Mouse (Mus musculus): Measurements from ENCODE around the gene Ogt. TPM values are rescaled to one million over a fixed set of nuclear protein-coding genes. Genes with fewer than 3 reads are reported as not detected.

Ogt gene
- polyA plus RNA-seq, 1 experiment, result 339 TPM

- TF ChIP-seq CTCF (IDR thresholded peaks at IDR 0.05; ENCODE audit: borderline replicate concordance, extremely low read depth, insufficient read depth, insufficient read length) (no peak), POLR2A (IDR thresholded peaks at IDR 0.05; ENCODE audit: borderline replicate concordance, extremely low read depth, insufficient read depth, insufficient read length, poor library complexity, severe bottlenecking) (no peak)
- no peak for DNase-seq (ENCODE audit: low read depth)
These were observed 5.4 kb downstream of the Ogt start for GRCm38 (mm10) chrX:101645286-101645685.

DNA sequence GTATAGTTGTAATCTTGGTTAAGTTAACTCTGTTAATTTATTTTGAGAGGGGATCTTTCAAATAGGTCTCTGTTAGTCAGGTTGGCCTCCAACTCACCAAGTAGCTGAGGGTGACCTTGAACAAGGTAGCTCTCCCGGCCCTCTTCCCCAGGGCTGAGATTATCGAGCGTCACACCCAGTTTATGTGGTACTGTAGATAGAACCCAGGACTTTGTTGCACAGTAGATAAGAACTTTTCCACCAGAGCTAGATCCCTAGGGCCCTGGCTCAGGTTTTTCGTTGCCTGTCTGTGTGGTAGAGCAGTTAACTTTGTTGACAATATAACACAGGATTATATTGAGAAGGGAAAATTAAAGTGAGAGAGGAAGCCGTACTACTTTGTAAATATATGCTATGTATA, 6.8 kb downstream of the Ogt start:
- TF ChIP-seq POLR2A (IDR thresholded peaks at IDR 0.05; ENCODE audit: borderline replicate concordance, extremely low read depth, insufficient read depth, insufficient read length, poor library complexity, severe bottlenecking) (no peak), CTCF (IDR thresholded peaks at IDR 0.05; ENCODE audit: borderline replicate concordance, extremely low read depth, insufficient read depth, insufficient read length) (no peak)

DNA sequence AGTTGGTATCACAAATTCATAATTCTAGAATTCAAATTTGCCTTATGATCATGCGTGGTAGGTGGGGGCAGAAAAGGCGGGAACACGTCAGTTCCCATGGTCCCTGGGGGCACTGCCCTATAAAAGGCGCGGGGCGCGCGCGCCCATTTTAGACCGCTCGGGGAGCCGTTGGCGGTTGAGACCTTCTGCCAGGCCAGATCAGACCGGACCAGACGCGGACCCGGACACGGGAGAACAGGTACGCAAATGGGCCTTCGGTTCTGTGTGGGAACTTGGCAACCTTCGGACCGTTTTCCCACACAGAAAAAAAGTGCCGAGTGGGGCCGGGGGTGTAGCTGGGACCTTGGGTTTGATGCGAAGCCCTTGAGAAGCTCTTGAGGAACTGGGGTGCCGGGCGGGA, 55.8 kb downstream of the Ogt start:
- TF ChIP-seq POLR2A (IDR thresholded peaks at IDR 0.05; ENCODE audit: borderline replicate concordance, extremely low read depth, insufficient read depth, insufficient read length, poor library complexity, severe bottlenecking), result no peak
- no peak for TF ChIP-seq CTCF (IDR thresholded peaks at IDR 0.05; ENCODE audit: borderline replicate concordance, extremely low read depth, insufficient read depth, insufficient read length)
- no peak for DNase-seq (ENCODE audit: low read depth)

More for the DNA sequence above, 6.8 kb downstream of the Ogt start:
- no peak for DNase-seq (ENCODE audit: low read depth)

DNA sequence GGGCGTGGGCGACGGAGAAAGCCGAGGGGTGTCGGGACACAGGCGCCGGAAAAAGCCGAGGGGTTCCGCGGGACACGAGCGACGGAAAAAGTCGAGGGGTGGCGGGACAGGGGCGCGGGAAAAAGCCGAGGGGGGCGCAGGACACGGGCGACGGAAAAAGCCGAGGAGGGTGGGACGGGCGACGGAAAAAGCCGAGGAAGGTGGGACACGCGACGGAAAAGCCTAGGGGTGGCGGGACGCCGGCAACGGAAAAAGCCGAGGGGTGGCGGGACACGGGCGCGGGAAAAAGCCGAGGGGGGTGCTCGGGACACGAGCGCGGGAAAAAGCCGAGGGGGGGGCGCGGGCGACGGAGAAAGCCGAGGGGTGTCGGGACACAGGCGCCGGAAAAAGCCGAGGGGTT, 57.7 kb downstream of the Ogt start:
- TF ChIP-seq POLR2A (IDR thresholded peaks at IDR 0.05; ENCODE audit: borderline replicate concordance, extremely low read depth, insufficient read depth, insufficient read length, poor library complexity, severe bottlenecking) (no peak), CTCF (IDR thresholded peaks at IDR 0.05; ENCODE audit: borderline replicate concordance, extremely low read depth, insufficient read depth, insufficient read length) (no peak)
- DNase-seq (ENCODE audit: low read depth), result no peak

GRCm38 (mm10) chrX:101698232-101698631, 58.4 kb downstream of the Ogt start:
- DNase-seq (ENCODE audit: low read depth), result no peak
- TF ChIP-seq CTCF (IDR thresholded peaks at IDR 0.05; ENCODE audit: borderline replicate concordance, extremely low read depth, insufficient read depth, insufficient read length), result no peak
- TF ChIP-seq POLR2A (IDR thresholded peaks at IDR 0.05; ENCODE audit: borderline replicate concordance, extremely low read depth, insufficient read depth, insufficient read length, poor library complexity, severe bottlenecking), result no peak

GRCm38 (mm10) chrX:101705111-101705510, 65.3 kb downstream of the Ogt start:
- no peak for DNase-seq (ENCODE audit: low read depth)
- no peak for TF ChIP-seq CTCF (IDR thresholded peaks at IDR 0.05; ENCODE audit: borderline replicate concordance, extremely low read depth, insufficient read depth, insufficient read length)
- no peak for TF ChIP-seq POLR2A (IDR thresholded peaks at IDR 0.05; ENCODE audit: borderline replicate concordance, extremely low read depth, insufficient read depth, insufficient read length, poor library complexity, severe bottlenecking)

DNA sequence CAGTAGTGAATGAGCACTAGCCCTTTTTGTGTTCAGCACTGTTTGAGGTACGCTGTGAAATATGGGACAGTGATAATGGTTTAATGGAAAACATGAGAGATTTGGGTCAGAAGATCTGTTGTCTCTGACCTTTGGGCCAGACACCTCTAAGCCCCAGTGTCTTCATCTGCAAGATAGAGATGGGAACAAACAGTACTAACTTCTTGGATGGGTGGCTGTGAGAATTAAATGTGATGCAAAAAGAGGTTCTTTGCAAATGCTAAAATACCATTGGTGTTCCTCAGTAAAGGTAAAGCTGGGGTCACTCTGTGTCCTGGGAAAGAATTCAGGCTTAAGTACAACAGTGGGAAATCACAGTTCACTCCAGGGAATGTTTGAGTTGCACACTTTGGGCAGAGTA, 80.5 kb downstream of the Ogt start:
- DNase-seq (ENCODE audit: low read depth), result no peak
- TF ChIP-seq POLR2A (IDR thresholded peaks at IDR 0.05; ENCODE audit: borderline replicate concordance, extremely low read depth, insufficient read depth, insufficient read length, poor library complexity, severe bottlenecking), result no peak
- no peak for TF ChIP-seq CTCF (IDR thresholded peaks at IDR 0.05; ENCODE audit: borderline replicate concordance, extremely low read depth, insufficient read depth, insufficient read length)

DNA sequence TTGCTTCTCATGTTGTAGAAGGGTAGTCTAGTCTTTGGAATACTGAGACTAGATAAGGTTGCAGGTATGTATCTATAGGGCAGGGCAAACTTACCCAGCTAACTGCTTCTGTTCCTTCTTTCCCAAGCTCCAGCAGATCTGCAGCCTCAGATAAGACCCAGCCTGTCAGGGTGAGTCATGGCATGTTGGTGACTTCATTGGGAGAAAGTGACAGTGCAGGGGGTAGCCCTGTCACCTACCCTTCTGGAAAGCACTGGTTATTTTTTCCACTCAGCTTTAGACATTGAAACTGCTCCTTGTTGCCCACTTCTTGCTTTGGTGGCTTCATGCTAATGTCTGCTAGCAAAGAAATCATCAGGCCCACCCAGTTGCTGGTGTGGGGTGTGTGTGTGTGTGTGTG, 90.2 kb downstream of the Ogt start:
- no peak for TF ChIP-seq CTCF (IDR thresholded peaks at IDR 0.05; ENCODE audit: borderline replicate concordance, extremely low read depth, insufficient read depth, insufficient read length)
- no peak for TF ChIP-seq POLR2A (IDR thresholded peaks at IDR 0.05; ENCODE audit: borderline replicate concordance, extremely low read depth, insufficient read depth, insufficient read length, poor library complexity, severe bottlenecking)
- DNase-seq (ENCODE audit: low read depth), result no peak

GRCm38 (mm10) chrX:101732644-101733043, 92.8 kb downstream of the Ogt start:
- DNase-seq (ENCODE audit: low read depth), result no peak
- TF ChIP-seq POLR2A (IDR thresholded peaks at IDR 0.05; ENCODE audit: borderline replicate concordance, extremely low read depth, insufficient read depth, insufficient read length, poor library complexity, severe bottlenecking) (no peak), CTCF (IDR thresholded peaks at IDR 0.05; ENCODE audit: borderline replicate concordance, extremely low read depth, insufficient read depth, insufficient read length) (no peak)

- no peak for DNase-seq (ENCODE audit: low read depth)
These were observed 93.4 kb downstream of the Ogt start for GRCm38 (mm10) chrX:101733288-101733687.

DNA sequence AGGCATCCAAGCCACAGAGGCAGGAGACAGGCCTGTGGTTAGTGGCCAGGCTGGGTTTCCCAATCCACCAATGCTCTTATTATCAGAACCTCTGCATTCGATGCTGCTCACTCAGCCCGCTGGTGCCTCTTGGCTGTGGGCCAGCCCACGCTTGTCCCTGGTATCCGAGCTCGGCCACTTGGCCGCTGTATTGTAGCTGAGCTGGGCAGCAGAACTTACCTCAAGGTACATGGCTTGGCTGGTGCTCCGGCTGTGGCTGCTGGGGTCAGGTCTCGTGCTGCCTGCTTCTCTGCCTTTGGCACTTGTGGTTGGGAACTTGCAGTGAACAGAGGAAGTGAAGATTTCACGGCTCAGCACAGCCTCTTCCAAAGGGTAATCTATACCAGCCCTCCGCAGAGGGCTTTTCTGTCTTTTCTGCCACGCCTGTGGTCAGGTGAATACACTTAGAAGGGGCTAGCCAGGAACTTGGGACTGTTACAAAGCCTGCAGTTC, 94.0 kb downstream of the Ogt start, which contains the start of gene Cxcr3:
Cxcr3 (minus strand) TSS at position 442 of the 492 bp plus-strand sequence.
- peak; percentile 24 for DNase-seq (ENCODE audit: low read depth)

More at GRCm38 (mm10) chrX:101733288-101733687, 93.4 kb downstream of the Ogt start:
- TF ChIP-seq POLR2A (IDR thresholded peaks at IDR 0.05; ENCODE audit: borderline replicate concordance, extremely low read depth, insufficient read depth, insufficient read length, poor library complexity, severe bottlenecking) (no peak), CTCF (IDR thresholded peaks at IDR 0.05; ENCODE audit: borderline replicate concordance, extremely low read depth, insufficient read depth, insufficient read length) (no peak)

More for the DNA sequence above, 94.0 kb downstream of the Ogt start, which contains the start of gene Cxcr3:
- no peak for TF ChIP-seq POLR2A (IDR thresholded peaks at IDR 0.05; ENCODE audit: borderline replicate concordance, extremely low read depth, insufficient read depth, insufficient read length, poor library complexity, severe bottlenecking)
- no peak for TF ChIP-seq CTCF (IDR thresholded peaks at IDR 0.05; ENCODE audit: borderline replicate concordance, extremely low read depth, insufficient read depth, insufficient read length)

Other genes starting within 250 kb of the Ogt start
- gene Zmym3, start 219.2 kb upstream of the Ogt start, polyA plus RNA-seq (2012; rRNA removed), result 178 and 190 TPM in 2 replicates
- 419 and 430 TPM in 2 replicates for gene Nono, start 210.7 kb upstream of the Ogt start, polyA plus RNA-seq (2012; rRNA removed)
- 3.3 and 5.4 TPM in 2 replicates for gene Itgb1bp2, start 191.0 kb upstream of the Ogt start, polyA plus RNA-seq (2012; rRNA removed)
- gene Taf1, start 107.3 kb upstream of the Ogt start, polyA plus RNA-seq (2012; rRNA removed), result 18.9 and 36.1 TPM in 2 replicates
- gene Cxcr3, start 94.2 kb downstream of the Ogt start, polyA plus RNA-seq (2012; rRNA removed), result 0.09 and 0.14 TPM in 2 replicates
- gene Gm4779, start 154.4 kb downstream of the Ogt start, polyA plus RNA-seq (2012; rRNA removed), result 0.05 and 0.29 TPM in 2 replicates
- 0.05 and 0.13 TPM in 2 replicates for gene 8030474K03Rik, start 154.6 kb downstream of the Ogt start, polyA plus RNA-seq (2012; rRNA removed)
- gene Nhsl2, start 209.3 kb downstream of the Ogt start, polyA plus RNA-seq (2012; rRNA removed), result 2.5 and 4.5 TPM in 2 replicates